In genomic region chr14:117452150-117452549, GRCm38 (mm10) we compare ENCODE assay signal across 18 mouse cellular contexts.
DNase-seq lines count a peak whose midpoint lies in the region; ATAC-seq and TF ChIP-seq lines count a peak whose summit lies in the region.
"Had no signal": no experiment of that assay in that cellular context is flagged by ENCODE, and none has a peak within 500 bp of the region (broad histone marks: within the 10 kb centered on the region; RNA-seq: fewer than 3 reads in every experiment).

No protein-coding gene starts in this region.

- H3K9ac ChIP-seq in midbrain, embryonic 11.5 days (ENCODE audit: low read length): no peak overlapping the region
- no peak overlapping the region for H3K9ac ChIP-seq in midbrain, embryonic 14.5 days (replicated peaks; ENCODE audit: low read length)
- H3K9ac ChIP-seq: embryonic facial prominence, embryonic 12.5 days; intestine, embryonic 15.5 days; limb, embryonic 15.5 days; liver, postnatal 0 days had no signal

- TF ChIP-seq CTCF in lung, adult 2 months (IDR thresholded peaks at IDR 0.05; ENCODE audit: insufficient read depth, low read length): no peak

- no peak overlapping the region for H3K4me2 ChIP-seq in midbrain, embryonic 11.5 days
- 0 out of 2 replicates have a peak overlapping the region, but pooled peaks have one; percentile 13 for H3K4me2 ChIP-seq in midbrain, embryonic 14.5 days (ENCODE audit: low read length)
- H3K4me2 ChIP-seq: embryonic facial prominence, embryonic 12.5 days; intestine, embryonic 15.5 days; limb, embryonic 15.5 days had no signal

- no peaks in the 10 kb centered on the region for H3K36me3 ChIP-seq in midbrain, embryonic 11.5 days (ENCODE audit: control insufficient read depth, insufficient read depth, low read length)
- H3K36me3 ChIP-seq in midbrain, embryonic 10.5 days: no peaks in the 10 kb centered on the region
- H3K36me3 ChIP-seq in midbrain, embryonic 14.5 days (ENCODE audit: control insufficient read depth, insufficient read depth, low read length): no peaks in the 10 kb centered on the region
- H3K36me3 ChIP-seq: embryonic facial prominence, embryonic 12.5 days; intestine, embryonic 15.5 days; limb, embryonic 15.5 days had no signal

- H3K4me3 ChIP-seq in midbrain, embryonic 11.5 days (ENCODE audit: low read depth, low read length): no peak overlapping the region
- H3K4me3 ChIP-seq in midbrain, embryonic 10.5 days: no peak overlapping the region
- H3K4me3 ChIP-seq in midbrain, embryonic 14.5 days (replicated peaks; ENCODE audit: low read depth, low read length): no peak overlapping the region
- no peak overlapping the region for H3K4me3 ChIP-seq in lung, adult 2 months (replicated peaks; ENCODE audit: extremely low read depth, low read depth, low read length)
- H3K4me3 ChIP-seq: embryonic facial prominence, embryonic 12.5 days; heart, adult 2 months; intestine, embryonic 15.5 days; layer of hippocampus, adult 2 months; limb, embryonic 15.5 days had no signal

- no peaks in the 10 kb centered on the region for H3K27me3 ChIP-seq in midbrain, embryonic 11.5 days (ENCODE audit: control insufficient read depth, insufficient read depth, low read length)
- H3K27me3 ChIP-seq in midbrain, embryonic 10.5 days (ENCODE audit: low read depth, poor library complexity, severe bottlenecking): no peaks in the 10 kb centered on the region
- H3K27me3 ChIP-seq in midbrain, embryonic 14.5 days (ENCODE audit: control insufficient read depth, insufficient read depth, low read length): no peaks in the 10 kb centered on the region
- H3K27me3 ChIP-seq: CH12.LX; embryonic facial prominence, embryonic 12.5 days; intestine, embryonic 15.5 days; limb, embryonic 15.5 days had no signal

- H3K9me3 ChIP-seq in midbrain, embryonic 11.5 days (ENCODE audit: control insufficient read depth, low read length): no peaks in the 10 kb centered on the region
- H3K9me3 ChIP-seq in midbrain, embryonic 10.5 days (replicated peaks): no peaks in the 10 kb centered on the region
- H3K9me3 ChIP-seq in midbrain, embryonic 14.5 days (ENCODE audit: control insufficient read depth, low read length): no peaks in the 10 kb centered on the region
- H3K9me3 ChIP-seq: embryonic facial prominence, embryonic 12.5 days; intestine, embryonic 15.5 days; limb, embryonic 15.5 days had no signal

- WGBS in midbrain, embryonic 11.5 days: 42% methylated on average over 7 of the region's 7 CpGs
- 54% methylated on average over 7 of the region's 7 CpGs for WGBS in midbrain, embryonic 10.5 days
- WGBS in midbrain, embryonic 14.5 days: 29% methylated on average over 7 of the region's 7 CpGs
- 79% methylated on average over 7 of the region's 7 CpGs for WGBS in lung, adult 2 months

- DNase-seq in embryo, embryonic 11 days: peak; percentile 12
- no peak for DNase-seq in embryo, embryonic 10 days (ENCODE audit: low spot score)
- peak; percentile 87 for DNase-seq in midbrain, embryonic 11.5 days (ENCODE audit: low spot score, missing footprints)
- no peak for DNase-seq in midbrain, embryonic 10.5 days (ENCODE audit: low spot score)
- peak; percentile 40 for DNase-seq in midbrain, embryonic 14.5 days
- no peak for DNase-seq in kidney, adult 11 months
- no peak for DNase-seq in lung, adult 2 months
- no peak for DNase-seq in ovary, postnatal 14 days (ENCODE audit: low spot score)
- DNase-seq: adrenal gland, postnatal 36 days; cerebellum, postnatal 10 days; heart, adult 2 months; liver, postnatal 0 days; thymus, postnatal 14 days had no signal

- H3K4me1 ChIP-seq in midbrain, embryonic 11.5 days (ENCODE audit: control insufficient read depth, insufficient read depth, low read length): no peaks in the 10 kb centered on the region
- H3K4me1 ChIP-seq in midbrain, embryonic 10.5 days: peaks cover 4% of the 10 kb centered on the region
- no peaks in the 10 kb centered on the region for H3K4me1 ChIP-seq in midbrain, embryonic 14.5 days (ENCODE audit: control insufficient read depth, insufficient read depth, low read length)
- no peaks in the 10 kb centered on the region for H3K4me1 ChIP-seq in lung, adult 2 months (ENCODE audit: control insufficient read depth, insufficient read depth, low read length)
- H3K4me1 ChIP-seq: embryonic facial prominence, embryonic 12.5 days; intestine, embryonic 15.5 days; limb, embryonic 15.5 days had no signal

- TF ChIP-seq POLR2A in lung, adult 2 months (IDR thresholded peaks at IDR 0.05; ENCODE audit: borderline replicate concordance, extremely low read depth, low read depth, low read length): no peak

- H3K27ac ChIP-seq in midbrain, embryonic 11.5 days (ENCODE audit: low read depth, low read length): no peak overlapping the region
- no peak overlapping the region for H3K27ac ChIP-seq in midbrain, embryonic 10.5 days (replicated peaks)
- no peak overlapping the region for H3K27ac ChIP-seq in midbrain, embryonic 14.5 days (replicated peaks; ENCODE audit: low read depth, low read length)
- H3K27ac ChIP-seq: embryonic facial prominence, embryonic 12.5 days; heart, adult 2 months; intestine, embryonic 15.5 days; layer of hippocampus, adult 2 months; limb, embryonic 15.5 days had no signal

- ATAC-seq in midbrain, embryonic 11.5 days (ENCODE audit: low FRiP score): peak; percentile 54; the same call in 1 of the 2 replicates
- ATAC-seq in midbrain, embryonic 14.5 days (ENCODE audit: low FRiP score, low TSS enrichment): no peak; the same call in 1 of the 2 replicates
- ATAC-seq: intestine, embryonic 15.5 days; liver, postnatal 0 days had no signal

Comparison
In these comparisons a context has a peak if more than half of its experiments do, and no peak if none do; other contexts are left out.
1. DNase-seq: peak in embryo, embryonic 11 days (single experiment), midbrain, embryonic 11.5 days (single experiment) and midbrain, embryonic 14.5 days (single experiment); none in embryo, embryonic 10 days (single experiment), midbrain, embryonic 10.5 days (single experiment), kidney, adult 11 months (single experiment), lung, adult 2 months (single experiment) and ovary, postnatal 14 days (single experiment).